Mouse (Mus musculus): ENCODE results near the gene 1700023F06Rik. TPM values are rescaled to one million over a fixed set of nuclear protein-coding genes. Genes with fewer than 3 reads are reported as not detected.
A peak's percentile ranks its signal among the peaks of the same experiment; 100 is the strongest.

Gene 1700023F06Rik
- polyA plus RNA-seq, 1 experiment from 2014 or later, result 0.35 TPM

DNA sequence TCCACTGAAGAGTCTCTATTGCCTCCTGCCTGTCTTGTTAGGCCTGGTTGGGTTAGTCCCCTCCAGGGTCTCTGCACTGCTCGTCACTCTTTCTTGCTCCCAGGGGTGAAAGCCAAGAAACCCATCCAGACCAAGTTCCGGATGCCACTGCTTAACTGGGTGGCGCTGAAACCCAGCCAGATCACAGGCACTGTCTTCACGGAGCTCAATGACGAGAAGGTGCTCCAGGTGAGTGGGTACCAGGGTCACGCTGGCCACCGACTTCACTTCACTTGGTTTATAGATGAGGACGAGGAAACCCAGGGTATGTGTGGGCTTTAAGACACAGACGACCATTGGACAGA lies 14.6 kb downstream of the 1700023F06Rik start:
- Histone ChIP-seq H3K4me1 (peaks cover 22% of the 10 kb centered on the region), H3K36me3 (no peaks in the 10 kb centered on the region), H3K27me3 (ENCODE audit: insufficient read depth, poor library complexity, severe bottlenecking) (peaks cover 96% of the 10 kb centered on the region), H3K4me3 (no peak overlapping the region), H3K9me3 (no peaks in the 10 kb centered on the region), H3K27ac (no peak overlapping the region)
- 31% methylated on average over 9 of the region's 9 CpGs for WGBS
- DNase-seq (ENCODE audit: low spot score), result no peak

DNA sequence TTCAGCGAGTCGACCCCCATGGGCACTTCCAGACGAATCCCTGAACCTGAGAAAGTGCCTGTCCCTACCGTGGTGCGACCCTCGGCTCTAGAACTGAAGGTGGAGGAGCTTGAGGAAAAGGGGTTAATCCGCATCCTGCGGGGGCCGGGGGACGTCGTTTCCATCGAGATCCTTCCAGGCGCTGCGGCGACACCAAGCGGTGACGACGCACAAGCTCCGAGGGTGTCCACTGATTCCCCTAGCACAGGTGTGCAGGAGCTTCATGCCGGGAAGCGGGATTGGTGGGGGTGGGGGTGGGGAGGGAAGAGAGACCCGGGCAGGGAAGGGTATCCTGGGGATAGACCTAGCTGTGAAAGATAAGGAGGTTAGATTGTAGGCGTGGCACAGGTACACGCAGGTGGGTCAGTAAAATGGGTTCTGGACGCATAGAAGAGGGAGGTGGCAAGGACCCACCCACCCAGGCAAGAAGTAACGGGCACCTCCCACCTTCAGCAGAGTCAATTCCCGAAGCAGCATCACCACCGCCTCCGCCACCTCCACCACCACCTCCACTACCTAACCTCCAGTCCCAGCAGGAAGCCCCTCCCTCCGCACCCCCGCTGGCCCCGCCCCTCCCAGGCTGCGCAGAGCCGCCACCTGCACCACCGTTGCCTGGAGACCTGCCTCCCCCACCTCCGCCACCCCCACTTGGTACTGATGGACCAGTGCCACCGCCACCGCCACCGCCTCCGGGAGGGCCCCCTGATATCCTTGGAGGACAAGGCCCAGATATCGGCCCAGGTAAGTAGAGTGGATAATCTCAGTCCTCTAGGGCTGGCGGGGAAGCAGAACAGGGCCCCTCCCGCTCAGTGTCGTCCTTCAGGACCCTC lies 15.2 kb downstream of the 1700023F06Rik start:
- WGBS, result 7% methylated on average over 42 of the region's 44 CpGs
- DNase-seq (ENCODE audit: low spot score), result no peak
- H3K27me3 ChIP-seq (ENCODE audit: insufficient read depth, poor library complexity, severe bottlenecking), result peaks cover 90% of the 10 kb centered on the region
- H3K27ac ChIP-seq, result no peak overlapping the region
- H3K4me1 ChIP-seq, result peaks cover 16% of the 10 kb centered on the region
- H3K9me3 ChIP-seq, result no peaks in the 10 kb centered on the region
- no peaks in the 10 kb centered on the region for H3K36me3 ChIP-seq
- peak overlapping the region; percentile 46 for H3K4me3 ChIP-seq

DNA sequence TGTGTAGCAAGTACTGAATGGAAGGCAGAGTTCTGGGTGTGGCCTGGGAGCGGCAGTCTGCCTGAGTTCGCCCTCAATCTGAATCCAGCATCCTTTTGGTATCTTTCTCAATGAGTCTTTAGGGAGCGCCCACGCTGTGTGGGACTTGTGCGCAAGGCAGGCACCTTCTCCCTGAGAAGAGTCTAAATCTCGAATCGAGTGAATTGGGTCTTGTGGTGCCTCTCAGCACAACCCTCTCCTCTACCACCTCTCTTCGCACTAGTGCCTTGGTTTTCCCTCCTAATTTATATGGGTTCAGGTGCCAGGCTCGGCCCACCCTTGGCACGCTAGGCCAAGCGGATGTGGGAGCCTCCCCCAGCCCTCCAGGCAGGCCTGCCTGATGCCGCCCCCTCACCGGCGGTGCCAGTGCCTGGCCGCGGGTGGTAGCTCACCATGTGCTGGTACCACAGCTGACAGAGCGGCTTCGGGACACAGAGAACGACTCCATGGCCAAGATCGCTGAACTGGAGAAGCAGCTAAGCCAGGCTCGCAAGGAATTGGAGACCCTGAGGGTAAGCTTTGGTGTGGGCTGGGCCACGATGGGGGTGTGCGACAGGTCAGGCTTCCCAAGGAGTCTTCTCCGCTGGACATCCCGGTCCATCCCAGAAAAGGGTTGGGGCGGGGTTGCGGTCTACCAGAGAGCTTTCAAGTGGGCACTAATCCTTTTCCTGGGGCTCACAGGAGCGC lies 16.0 kb downstream of the 1700023F06Rik start:
- 16% methylated on average over 28 of the region's 28 CpGs for WGBS
- peak overlapping the region; percentile 46 for H3K4me3 ChIP-seq

DNA sequence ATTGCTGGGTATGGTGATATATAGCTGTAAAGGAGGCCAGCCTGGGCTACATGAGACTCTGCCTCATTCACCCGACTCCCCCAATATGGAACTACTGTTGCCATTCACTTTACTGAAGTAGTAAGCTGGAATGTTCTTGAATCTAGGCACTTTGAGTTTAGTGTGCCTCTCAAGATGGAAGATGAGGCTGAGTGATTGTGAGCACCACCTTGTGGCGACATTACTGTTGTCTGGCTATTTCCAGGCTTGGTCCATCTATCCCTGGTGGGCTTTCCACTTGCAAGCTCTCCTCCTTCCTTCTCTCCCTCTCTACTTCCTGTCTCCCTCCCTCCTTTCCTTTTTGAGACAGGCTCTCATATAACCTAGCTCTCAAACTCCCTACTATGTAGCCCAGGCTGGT lies 23.5 kb downstream of the 1700023F06Rik start:
- H3K27me3 ChIP-seq (ENCODE audit: insufficient read depth, poor library complexity, severe bottlenecking), result peaks cover 73% of the 10 kb centered on the region
- no peak overlapping the region for H3K4me3 ChIP-seq
- WGBS, result 39% methylated on average over 2 of the region's 2 CpGs
- H3K27ac ChIP-seq, result no peak overlapping the region
- no peaks in the 10 kb centered on the region for H3K36me3 ChIP-seq
- H3K4me1 ChIP-seq, result no peaks in the 10 kb centered on the region
- no peaks in the 10 kb centered on the region for H3K9me3 ChIP-seq
- no peak for DNase-seq (ENCODE audit: low spot score)

More for the DNA sequence above, 16.0 kb downstream of the 1700023F06Rik start:
- H3K4me1 ChIP-seq, result peaks cover 13% of the 10 kb centered on the region
- H3K27ac ChIP-seq, result no peak overlapping the region
- H3K36me3 ChIP-seq, result no peaks in the 10 kb centered on the region
- H3K9me3 ChIP-seq, result no peaks in the 10 kb centered on the region
- no peak for DNase-seq (ENCODE audit: low spot score)
- peaks cover 86% of the 10 kb centered on the region for H3K27me3 ChIP-seq (ENCODE audit: insufficient read depth, poor library complexity, severe bottlenecking)

DNA sequence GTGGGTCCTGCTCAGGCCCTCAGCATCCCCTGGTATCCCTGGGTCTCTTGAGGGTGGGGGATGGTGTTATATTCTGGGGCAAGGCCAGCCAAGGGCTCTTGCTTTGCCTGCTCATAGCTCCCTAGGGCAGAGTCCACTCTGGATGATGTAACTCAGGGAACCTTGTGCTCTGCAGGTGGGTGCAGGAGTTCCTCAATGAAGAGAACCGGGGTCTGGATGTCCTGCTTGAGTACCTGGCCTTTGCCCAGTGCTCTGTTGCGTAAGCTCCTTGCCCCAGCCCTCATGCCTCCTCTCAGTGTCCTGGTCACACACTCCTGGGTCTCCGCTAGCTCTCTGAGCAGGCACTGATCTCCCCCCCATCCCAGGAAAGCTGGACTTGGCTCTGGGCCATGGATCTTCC lies 26.4 kb downstream of the 1700023F06Rik start:
- WGBS, result 75% methylated on average over 3 of the region's 3 CpGs
- Histone ChIP-seq H3K4me1 (peaks cover 14% of the 10 kb centered on the region), H3K27me3 (ENCODE audit: insufficient read depth, poor library complexity, severe bottlenecking) (peaks cover 80% of the 10 kb centered on the region), H3K27ac (no peak overlapping the region), H3K4me3 (no peak overlapping the region), H3K36me3 (no peaks in the 10 kb centered on the region), H3K9me3 (no peaks in the 10 kb centered on the region)
- DNase-seq (ENCODE audit: low spot score), result no peak

DNA sequence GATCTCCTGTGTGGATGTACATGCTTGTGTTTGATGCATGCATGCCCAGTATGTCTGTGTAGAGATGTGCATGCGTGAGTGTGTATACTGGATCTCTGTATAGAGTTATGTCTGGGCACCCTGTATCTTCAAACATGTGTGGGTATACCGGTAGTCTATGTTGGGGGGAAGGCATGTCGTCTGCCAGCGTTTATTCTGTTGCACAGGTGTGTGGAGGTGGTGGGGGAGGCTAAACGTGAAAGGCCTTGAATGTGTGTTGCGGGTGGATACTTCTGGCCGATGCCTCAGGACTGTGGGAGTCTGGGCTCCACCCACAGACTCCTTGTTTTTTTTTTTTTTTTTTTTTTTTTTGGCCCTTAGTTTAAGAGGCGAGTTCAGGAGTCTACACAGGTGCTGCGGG lies 27.0 kb downstream of the 1700023F06Rik start:
- peaks cover 16% of the 10 kb centered on the region for H3K4me1 ChIP-seq
- H3K4me3 ChIP-seq, result no peak overlapping the region
- H3K27me3 ChIP-seq (ENCODE audit: insufficient read depth, poor library complexity, severe bottlenecking), result peaks cover 74% of the 10 kb centered on the region
- no peaks in the 10 kb centered on the region for H3K36me3 ChIP-seq
- H3K9me3 ChIP-seq, result no peaks in the 10 kb centered on the region
- WGBS, result 78% methylated on average over 9 of the region's 9 CpGs
- H3K27ac ChIP-seq, result no peak overlapping the region
- DNase-seq (ENCODE audit: low spot score), result no peak

DNA sequence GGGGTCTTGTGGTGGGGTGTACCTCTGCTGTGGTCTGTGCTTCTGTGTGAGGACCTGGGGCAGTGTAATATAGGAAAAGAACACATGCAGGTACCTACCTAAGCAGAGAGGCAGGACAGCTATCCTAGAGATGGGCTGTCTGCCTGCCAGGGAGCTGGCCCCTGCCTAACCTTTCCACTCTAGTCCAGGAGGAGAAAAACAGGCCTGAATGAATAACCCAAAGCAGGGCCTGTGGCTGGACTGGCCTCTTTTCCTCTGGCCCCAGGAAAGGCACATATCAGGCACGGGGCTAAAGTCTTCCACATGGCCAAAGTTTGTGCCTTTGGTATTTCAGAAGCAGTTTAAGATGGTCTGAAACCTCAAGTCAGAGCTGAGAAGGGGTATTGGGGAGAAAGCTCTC lies 27.9 kb downstream of the 1700023F06Rik start:
- DNase-seq (ENCODE audit: low spot score), result no peak
- no peaks in the 10 kb centered on the region for H3K9me3 ChIP-seq
- H3K27me3 ChIP-seq (ENCODE audit: insufficient read depth, poor library complexity, severe bottlenecking), result peaks cover 72% of the 10 kb centered on the region
- H3K4me3 ChIP-seq, result no peak overlapping the region
- peaks cover 21% of the 10 kb centered on the region for H3K4me1 ChIP-seq
- H3K27ac ChIP-seq, result no peak overlapping the region
- H3K36me3 ChIP-seq, result no peaks in the 10 kb centered on the region
- WGBS, result 77% methylated on average over 1 of the region's 1 CpGs

DNA sequence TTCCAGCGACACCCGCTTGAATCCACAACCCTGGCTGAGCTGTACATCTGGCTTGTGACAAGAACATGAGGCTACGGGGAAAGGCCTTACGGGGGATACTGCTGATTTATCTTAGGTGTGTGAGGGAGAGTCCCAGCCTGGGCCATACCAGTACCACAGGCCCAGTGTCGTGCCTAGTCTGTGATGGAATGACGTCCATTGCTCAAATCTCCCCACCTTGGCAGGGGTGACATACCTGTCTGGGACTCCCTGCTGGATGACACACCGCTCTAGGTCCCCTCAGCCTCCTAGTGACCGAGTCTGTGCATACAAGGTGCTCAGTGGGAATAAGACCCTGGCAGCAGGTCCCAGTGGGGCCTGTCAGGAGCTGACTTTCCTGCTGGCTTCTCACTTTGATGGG lies 29.6 kb downstream of the 1700023F06Rik start:
- H3K36me3 ChIP-seq, result no peaks in the 10 kb centered on the region
- peaks cover 30% of the 10 kb centered on the region for H3K4me1 ChIP-seq
- H3K4me3 ChIP-seq, result no peak overlapping the region
- H3K27me3 ChIP-seq (ENCODE audit: insufficient read depth, poor library complexity, severe bottlenecking), result peaks cover 73% of the 10 kb centered on the region
- H3K9me3 ChIP-seq, result no peaks in the 10 kb centered on the region
- no peak for DNase-seq (ENCODE audit: low spot score)
- no peak overlapping the region for H3K27ac ChIP-seq
- 86% methylated on average over 8 of the region's 8 CpGs for WGBS

DNA sequence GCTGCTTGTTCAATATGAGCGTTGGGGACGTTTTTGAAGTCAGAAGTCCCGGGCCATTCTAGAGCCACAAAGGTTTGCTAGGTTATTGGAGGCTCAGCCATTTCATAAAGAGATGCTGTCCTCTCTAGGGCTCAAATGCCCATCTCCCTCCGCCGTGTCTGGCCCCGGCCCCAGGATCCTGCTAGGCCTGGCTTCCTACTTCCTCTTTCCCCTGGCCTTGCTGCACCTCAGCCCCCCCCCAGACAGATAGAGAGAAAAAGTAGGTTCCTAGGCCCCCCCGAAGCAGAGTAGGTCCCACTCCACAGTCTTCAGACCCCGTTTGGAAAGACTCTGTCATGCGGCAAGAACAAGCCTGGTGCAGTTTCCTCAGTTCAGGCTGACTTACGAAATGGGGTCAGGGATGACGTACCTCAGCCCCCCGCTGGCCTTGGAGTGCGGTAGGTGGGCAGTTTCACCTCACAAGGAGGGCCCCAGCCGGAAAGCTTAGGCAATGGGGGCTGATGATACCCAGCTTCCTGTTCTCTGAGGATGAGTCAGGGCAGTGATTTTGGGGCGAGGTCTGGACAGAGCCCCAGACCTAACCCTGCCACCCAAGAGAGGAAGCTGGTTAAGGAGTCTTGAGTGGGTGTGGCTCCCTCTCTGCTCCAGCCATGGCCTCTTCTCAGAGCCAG lies 30.4 kb downstream of the 1700023F06Rik start:
- Histone ChIP-seq H3K4me3 (no peak overlapping the region), H3K27me3 (ENCODE audit: insufficient read depth, poor library complexity, severe bottlenecking) (peaks cover 80% of the 10 kb centered on the region), H3K27ac (peak overlapping the region; percentile 66; the same call in 1 of the 2 replicates), H3K9me3 (no peaks in the 10 kb centered on the region), H3K36me3 (no peaks in the 10 kb centered on the region), H3K4me1 (peaks cover 32% of the 10 kb centered on the region)
- no peak for DNase-seq (ENCODE audit: low spot score)
- WGBS, result 80% methylated on average over 15 of the region's 15 CpGs

DNA sequence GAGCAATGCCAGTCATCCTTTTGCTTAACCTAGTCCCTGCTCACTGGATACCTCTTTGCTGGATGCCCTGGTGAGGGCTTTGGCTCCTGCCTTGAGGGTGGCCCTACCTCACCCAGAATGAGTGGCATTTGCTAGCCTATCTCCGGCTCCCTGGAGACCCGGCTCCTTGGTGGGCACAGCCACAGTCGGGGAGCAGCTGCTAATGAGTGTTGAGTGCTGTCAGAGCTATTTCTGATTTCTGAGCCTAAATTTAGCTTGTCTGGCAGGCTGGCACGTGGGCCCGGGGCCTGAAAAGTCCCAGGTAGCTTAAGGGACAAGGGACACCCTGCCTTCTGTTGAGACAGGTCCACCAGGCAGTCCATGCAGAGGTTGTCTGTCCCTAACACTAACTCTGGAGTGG lies 31.1 kb downstream of the 1700023F06Rik start:
- H3K36me3 ChIP-seq, result no peaks in the 10 kb centered on the region
- no peaks in the 10 kb centered on the region for H3K9me3 ChIP-seq
- H3K4me1 ChIP-seq, result peaks cover 39% of the 10 kb centered on the region
- peaks cover 80% of the 10 kb centered on the region for H3K27me3 ChIP-seq (ENCODE audit: insufficient read depth, poor library complexity, severe bottlenecking)
- H3K4me3 ChIP-seq, result no peak overlapping the region
- H3K27ac ChIP-seq, result no peak overlapping the region
- WGBS, result 43% methylated on average over 5 of the region's 5 CpGs
- DNase-seq (ENCODE audit: low spot score), result no peak

DNA sequence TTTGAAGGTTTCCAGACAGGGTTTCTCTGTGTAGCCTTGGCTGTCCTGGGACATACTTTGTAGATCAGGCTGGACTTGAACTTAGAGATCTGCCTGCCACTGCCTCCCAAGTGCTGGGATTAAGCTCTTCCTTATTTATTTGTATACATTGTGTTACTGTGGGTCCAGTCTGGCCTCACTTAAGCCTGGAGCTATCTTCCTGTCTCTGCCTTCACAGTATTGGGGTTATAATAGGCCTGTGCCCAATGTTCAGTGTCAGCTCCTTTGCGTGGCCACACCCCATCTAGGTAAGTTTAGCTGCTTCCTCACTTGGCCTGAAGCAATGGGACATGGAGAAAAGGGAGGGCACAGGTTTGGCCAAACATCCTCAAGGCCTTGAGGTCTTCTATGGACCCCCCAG lies 31.8 kb downstream of the 1700023F06Rik start:
- Histone ChIP-seq H3K9me3 (no peaks in the 10 kb centered on the region), H3K4me3 (no peak overlapping the region), H3K27me3 (ENCODE audit: insufficient read depth, poor library complexity, severe bottlenecking) (peaks cover 81% of the 10 kb centered on the region), H3K36me3 (no peaks in the 10 kb centered on the region), H3K4me1 (peaks cover 46% of the 10 kb centered on the region), H3K27ac (no peak overlapping the region)
- 89% methylated on average over 1 of the region's 1 CpGs for WGBS
- no peak for DNase-seq (ENCODE audit: low spot score)

DNA sequence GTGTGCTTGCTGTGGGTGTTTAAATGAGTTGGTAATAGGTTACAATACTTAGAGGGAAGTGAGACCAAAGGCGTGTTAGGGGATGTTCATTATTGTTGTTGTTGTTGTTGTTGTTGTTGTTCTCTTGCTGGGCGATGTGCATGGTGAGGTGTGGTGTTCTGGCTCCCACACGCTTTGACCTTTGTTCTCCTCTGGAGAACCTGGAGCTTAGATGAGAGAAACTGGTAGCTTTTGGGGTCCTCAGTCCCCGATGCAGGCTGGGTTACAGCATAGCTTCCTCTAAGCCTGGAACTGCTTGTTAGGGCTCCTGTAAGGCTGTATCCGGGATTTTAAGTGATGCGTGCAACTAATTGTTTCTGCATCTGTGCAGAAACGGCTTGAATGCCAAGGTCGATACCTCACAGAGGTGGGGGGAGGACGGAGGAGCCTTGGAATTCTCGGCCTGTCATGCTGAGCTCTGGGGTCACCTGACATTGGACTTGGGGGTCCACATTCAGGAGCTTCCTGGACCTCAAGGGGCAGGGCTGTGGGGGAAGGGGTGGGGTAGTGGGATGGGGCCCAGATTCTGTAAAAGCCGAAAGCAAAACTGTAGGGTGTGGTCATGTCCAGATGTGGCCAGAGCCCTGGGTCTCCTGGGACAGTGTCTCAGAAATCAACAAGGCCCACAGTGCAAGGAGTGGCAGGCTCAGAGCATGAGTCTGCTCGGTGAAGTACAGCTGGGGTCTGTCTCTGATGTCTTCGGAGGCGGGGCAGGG lies 32.5 kb downstream of the 1700023F06Rik start:
- DNase-seq (ENCODE audit: low spot score), result no peak
- no peak overlapping the region for H3K4me3 ChIP-seq
- WGBS, result 71% methylated on average over 14 of the region's 14 CpGs
- H3K4me1 ChIP-seq, result peaks cover 53% of the 10 kb centered on the region
- peaks cover 81% of the 10 kb centered on the region for H3K27me3 ChIP-seq (ENCODE audit: insufficient read depth, poor library complexity, severe bottlenecking)
- no peaks in the 10 kb centered on the region for H3K36me3 ChIP-seq
- no peaks in the 10 kb centered on the region for H3K9me3 ChIP-seq
- no peak overlapping the region for H3K27ac ChIP-seq

Measured in heart, embryonic 10.5 days (tissue).